Mouse (Mus musculus): ENCODE measurements at regions not wholly inside any gene's neighbourhood (a gene's known extent, or its start where the extent isn't known, plus 50 kb on each side); places are given as distances from the start of the nearest gene placed in this dataset.

- Histone ChIP-seq H3K36me3 (no peaks in the 10 kb centered on the region), H3K27me3 (ENCODE audit: insufficient read depth, poor library complexity, severe bottlenecking) (no peaks in the 10 kb centered on the region), H3K27ac (no peak overlapping the region), H3K4me3 (no peak overlapping the region), H3K4me1 (replicated peaks) (no peaks in the 10 kb centered on the region), H3K9me3 (no peaks in the 10 kb centered on the region)
- DNase-seq (ENCODE audit: low spot score) = no peak
- 77% methylated on average over 2 of the region's 2 CpGs for WGBS
Observed at GRCm38 (mm10) chr9:91135107-91135506, 227.1 kb upstream of the Zic4 start.

- Histone ChIP-seq H3K27me3 (ENCODE audit: insufficient read depth, poor library complexity, severe bottlenecking) (no peaks in the 10 kb centered on the region), H3K36me3 (no peaks in the 10 kb centered on the region), H3K27ac (no peak overlapping the region), H3K9me3 (no peaks in the 10 kb centered on the region), H3K4me1 (replicated peaks) (no peaks in the 10 kb centered on the region), H3K4me3 (no peak overlapping the region)
- 58% methylated on average over 1 of the region's 1 CpGs for WGBS
- no peak for DNase-seq (ENCODE audit: low spot score)
Observed at GRCm38 (mm10) chr9:91140651-91141050, 221.6 kb upstream of the Zic4 start.

- Histone ChIP-seq H3K27ac (no peak overlapping the region), H3K9me3 (no peaks in the 10 kb centered on the region), H3K27me3 (ENCODE audit: insufficient read depth, poor library complexity, severe bottlenecking) (no peaks in the 10 kb centered on the region), H3K36me3 (no peaks in the 10 kb centered on the region), H3K4me1 (replicated peaks) (no peaks in the 10 kb centered on the region), H3K4me3 (no peak overlapping the region)
- 94% methylated on average over 11 of the region's 11 CpGs for WGBS
- no peak for DNase-seq (ENCODE audit: low spot score)
Observed at GRCm38 (mm10) chr9:91151893-91152292, 210.3 kb upstream of the Zic4 start.

GRCm38 (mm10) chr9:91159311-91159710 lies 202.9 kb upstream of the Zic4 start:
- Histone ChIP-seq H3K4me1 (replicated peaks) (no peaks in the 10 kb centered on the region), H3K9me3 (no peaks in the 10 kb centered on the region), H3K27ac (no peak overlapping the region), H3K4me3 (no peak overlapping the region), H3K36me3 (no peaks in the 10 kb centered on the region), H3K27me3 (ENCODE audit: insufficient read depth, poor library complexity, severe bottlenecking) (no peaks in the 10 kb centered on the region)
- 87% methylated on average over 2 of the region's 2 CpGs for WGBS
- DNase-seq (ENCODE audit: low spot score) = no peak

GRCm38 (mm10) chr9:91167871-91168270 lies 194.3 kb upstream of the Zic4 start:
- no peaks in the 10 kb centered on the region for H3K4me1 ChIP-seq (replicated peaks)
- no peaks in the 10 kb centered on the region for H3K36me3 ChIP-seq
- H3K4me3 ChIP-seq = no peak overlapping the region
- no peak for DNase-seq (ENCODE audit: low spot score)
- no peak overlapping the region for H3K27ac ChIP-seq
- H3K27me3 ChIP-seq (ENCODE audit: insufficient read depth, poor library complexity, severe bottlenecking) = no peaks in the 10 kb centered on the region
- H3K9me3 ChIP-seq = no peaks in the 10 kb centered on the region

GRCm38 (mm10) chr9:91193221-91193620 lies 169.0 kb upstream of the Zic4 start:
- Histone ChIP-seq H3K27me3 (ENCODE audit: insufficient read depth, poor library complexity, severe bottlenecking) (no peaks in the 10 kb centered on the region), H3K27ac (no peak overlapping the region), H3K36me3 (no peaks in the 10 kb centered on the region), H3K4me1 (replicated peaks) (no peaks in the 10 kb centered on the region), H3K4me3 (no peak overlapping the region), H3K9me3 (no peaks in the 10 kb centered on the region)
- DNase-seq (ENCODE audit: low spot score) = no peak
- WGBS = 83% methylated on average over 4 of the region's 4 CpGs

- no peaks in the 10 kb centered on the region for H3K27me3 ChIP-seq (ENCODE audit: insufficient read depth, poor library complexity, severe bottlenecking)
- WGBS = 88% methylated on average over 3 of the region's 3 CpGs
- H3K9me3 ChIP-seq = no peaks in the 10 kb centered on the region
- H3K4me3 ChIP-seq = no peak overlapping the region
- H3K36me3 ChIP-seq = no peaks in the 10 kb centered on the region
- no peak for DNase-seq (ENCODE audit: low spot score)
- no peaks in the 10 kb centered on the region for H3K4me1 ChIP-seq (replicated peaks)
- H3K27ac ChIP-seq = no peak overlapping the region
Observed at GRCm38 (mm10) chr9:91193954-91194353, 168.3 kb upstream of the Zic4 start.

- WGBS = 69% methylated on average over 2 of the region's 2 CpGs
- H3K9me3 ChIP-seq = no peaks in the 10 kb centered on the region
- no peak for DNase-seq (ENCODE audit: low spot score)
- H3K36me3 ChIP-seq = no peaks in the 10 kb centered on the region
- no peaks in the 10 kb centered on the region for H3K27me3 ChIP-seq (ENCODE audit: insufficient read depth, poor library complexity, severe bottlenecking)
- H3K4me3 ChIP-seq = no peak overlapping the region
- no peak overlapping the region for H3K27ac ChIP-seq
- no peaks in the 10 kb centered on the region for H3K4me1 ChIP-seq (replicated peaks)
Observed at GRCm38 (mm10) chr9:91207281-91207680, 154.9 kb upstream of the Zic4 start.

GRCm38 (mm10) chr9:91227673-91228440 lies 134.4 kb upstream of the Zic4 start:
- Histone ChIP-seq H3K36me3 (no peaks in the 10 kb centered on the region), H3K9me3 (no peaks in the 10 kb centered on the region), H3K4me1 (replicated peaks) (peaks cover 7% of the 10 kb centered on the region), H3K4me3 (no peak overlapping the region), H3K27ac (no peak overlapping the region), H3K27me3 (ENCODE audit: insufficient read depth, poor library complexity, severe bottlenecking) (no peaks in the 10 kb centered on the region)
- 48% methylated on average over 10 of the region's 10 CpGs for WGBS
- no peak for DNase-seq (ENCODE audit: low spot score)

GRCm38 (mm10) chr9:91228525-91228924 lies 133.7 kb upstream of the Zic4 start:
- no peak for DNase-seq (ENCODE audit: low spot score)
- H3K36me3 ChIP-seq = no peaks in the 10 kb centered on the region
- peaks cover 7% of the 10 kb centered on the region for H3K4me1 ChIP-seq (replicated peaks)
- 73% methylated on average over 5 of the region's 5 CpGs for WGBS
- no peaks in the 10 kb centered on the region for H3K9me3 ChIP-seq
- no peaks in the 10 kb centered on the region for H3K27me3 ChIP-seq (ENCODE audit: insufficient read depth, poor library complexity, severe bottlenecking)
- no peak overlapping the region for H3K27ac ChIP-seq
- H3K4me3 ChIP-seq = no peak overlapping the region

GRCm38 (mm10) chr9:91253886-91254285 lies 108.3 kb upstream of the Zic4 start:
- Histone ChIP-seq H3K36me3 (no peaks in the 10 kb centered on the region), H3K9me3 (no peaks in the 10 kb centered on the region), H3K27me3 (ENCODE audit: insufficient read depth, poor library complexity, severe bottlenecking) (no peaks in the 10 kb centered on the region), H3K27ac (no peak overlapping the region), H3K4me1 (replicated peaks) (no peaks in the 10 kb centered on the region), H3K4me3 (no peak overlapping the region)
- no peak for DNase-seq (ENCODE audit: low spot score)
- WGBS = 69% methylated on average over 1 of the region's 1 CpGs

- H3K27ac ChIP-seq = no peak overlapping the region
- 0 out of 2 replicates have a peak, but pooled peaks cover 4% of the 10 kb centered on the region for H3K4me1 ChIP-seq (replicated peaks)
- no peaks in the 10 kb centered on the region for H3K36me3 ChIP-seq
- no peak overlapping the region for H3K4me3 ChIP-seq
- DNase-seq (ENCODE audit: low spot score) = no peak
- no peaks in the 10 kb centered on the region for H3K9me3 ChIP-seq
- WGBS = 75% methylated on average over 3 of the region's 3 CpGs
- no peaks in the 10 kb centered on the region for H3K27me3 ChIP-seq (ENCODE audit: insufficient read depth, poor library complexity, severe bottlenecking)
Observed at GRCm38 (mm10) chr9:91291340-91291739, 70.9 kb upstream of the Zic4 start.
